Mouse (Mus musculus) stomach, postnatal 0 days (tissue): ENCODE results near the gene Scrg1. TPM values are rescaled to one million over a fixed set of nuclear protein-coding genes. Genes with fewer than 3 reads are reported as not detected.
A peak's percentile ranks its signal among the peaks of the same experiment; 100 is the strongest.

Source experiments
- ATAC-seq: fragments of 200-750 bp; cut with Nextera tagmentation; 2 replicates; pipeline ENCODE4 v1.8.0; 2017; ENCODE audit not compliant: low FRiP score, low TSS enrichment
- DNase-seq: peaks from one replicate; pipeline ENCODE4 v3.0.0-alpha.2; 2016; ENCODE audit warnings: low spot score
- H3K27ac ChIP-seq: fragments of 300-500 bp; sonication (generic); replicated peaks from 2 replicates; pipeline ENCODE4 v1.5.1; 2014; ENCODE audit warnings: mild to moderate bottlenecking, control low read depth
- H3K27me3 ChIP-seq: fragments of 300-500 bp; sonication (generic); 2 replicates; pipeline ENCODE4 v1.6.1; 2014; ENCODE audit warnings: low read length; ENCODE audit not compliant: control insufficient read depth, insufficient read depth
- H3K36me3 ChIP-seq: fragments of 300-500 bp; sonication (generic); 2 replicates; pipeline ENCODE4 v1.6.1; 2014; ENCODE audit warnings: low read length, mixed read lengths; ENCODE audit not compliant: control insufficient read depth, insufficient read depth
- H3K4me1 ChIP-seq: fragments of 300-500 bp; sonication (generic); replicated peaks from 2 replicates; pipeline ENCODE4 v1.6.1; 2014; ENCODE audit warnings: antibody characterized with exemption; ENCODE audit not compliant: control insufficient read depth, insufficient read depth
- H3K4me2 ChIP-seq: fragments of 300-500 bp; sonication (generic); replicated peaks from 2 replicates; pipeline ENCODE4 v1.6.1; 2014; ENCODE audit warnings: low read depth, mild to moderate bottlenecking, control low read depth, moderate library complexity
- H3K4me3 ChIP-seq: fragments of 300-500 bp; sonication (generic); 2 replicates; pipeline ENCODE4 v1.5.1; 2014; ENCODE audit warnings: low read depth, low read length, control low read depth
- H3K9ac ChIP-seq: fragments of 300-500 bp; sonication (generic); 2 replicates; pipeline ENCODE4 v1.6.1; 2014; ENCODE audit warnings: mild to moderate bottlenecking, low read length, control low read depth, mixed read lengths
- H3K9me3 ChIP-seq: fragments of 300-500 bp; sonication (generic); 2 replicates; pipeline ENCODE4 v1.6.1; 2016; ENCODE audit warnings: low read length; ENCODE audit not compliant: control insufficient read depth
- CTCF ChIP-seq: IDR thresholded peaks from 2 replicates; pipeline ENCODE4 v1.5.1; 2016; ENCODE audit warnings: antibody characterized with exemption, low read depth, mild to moderate bottlenecking, moderate library complexity
- EP300 ChIP-seq: optimal IDR thresholded peaks from 2 replicates; pipeline ENCODE3; 2016; ENCODE audit warnings: antibody characterized with exemption
- WGBS: fragments of 180-500 bp; shearing (Covaris S2); extraction: QIAGEN DNeasy Blood & Tissue Kit; methylation state at CpG from one replicate; pipeline ENCODE4 v1.1.7; 2014; 5-methylcytosine and 5-hydroxymethylcytosine counted together
- polyA plus RNA-seq: library from polyadenylated mRNA; unstranded; fragments of >200 nt; fragmentation: Nextera tagmentation; extraction: Ambion mirVana; gene quantifications from 2 replicates; pipeline ENCODE4 v1.2.1, GENCODE M21; 2015

The Scrg1 gene
- polyA plus RNA-seq, 1 experiment from 2014 or later: 0.65 TPM

DNA sequence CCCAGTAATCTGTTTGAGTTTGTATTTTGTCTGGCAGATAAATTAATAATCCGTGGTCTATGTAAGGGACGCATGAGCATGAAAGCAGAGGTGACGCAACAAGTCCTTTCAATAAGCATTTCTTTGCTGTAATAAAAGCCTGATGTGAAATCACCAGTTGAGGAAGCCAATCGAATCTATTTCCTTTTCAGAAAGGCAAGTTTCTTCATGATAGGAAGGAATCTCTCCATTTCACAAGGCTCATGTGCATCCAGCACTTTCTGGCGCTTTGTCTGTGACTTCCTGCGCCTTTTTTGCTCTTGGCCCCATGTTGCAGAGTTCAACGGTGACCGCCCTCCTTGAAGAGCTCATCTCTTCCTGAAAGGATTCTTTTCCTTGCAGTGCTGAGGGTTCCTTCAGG is 24.0 kb downstream of the Scrg1 start:
- H3K27ac ChIP-seq: no peak overlapping the region
- WGBS: 75% methylated on average over 8 of the region's 8 CpGs
- no peaks in the 10 kb centered on the region for H3K27me3 ChIP-seq
- H3K4me1 ChIP-seq: no peaks in the 10 kb centered on the region
- H3K9ac ChIP-seq: no peak overlapping the region
- TF ChIP-seq CTCF (no peak), EP300 (peak; percentile 37)
- no peak overlapping the region for H3K4me3 ChIP-seq
- ATAC-seq: no peak
- peaks cover 6% of the 10 kb centered on the region; the same call in 1 of the 2 replicates for H3K36me3 ChIP-seq
- no peak overlapping the region for H3K4me2 ChIP-seq
- DNase-seq: no peak
- H3K9me3 ChIP-seq: no peaks in the 10 kb centered on the region

DNA sequence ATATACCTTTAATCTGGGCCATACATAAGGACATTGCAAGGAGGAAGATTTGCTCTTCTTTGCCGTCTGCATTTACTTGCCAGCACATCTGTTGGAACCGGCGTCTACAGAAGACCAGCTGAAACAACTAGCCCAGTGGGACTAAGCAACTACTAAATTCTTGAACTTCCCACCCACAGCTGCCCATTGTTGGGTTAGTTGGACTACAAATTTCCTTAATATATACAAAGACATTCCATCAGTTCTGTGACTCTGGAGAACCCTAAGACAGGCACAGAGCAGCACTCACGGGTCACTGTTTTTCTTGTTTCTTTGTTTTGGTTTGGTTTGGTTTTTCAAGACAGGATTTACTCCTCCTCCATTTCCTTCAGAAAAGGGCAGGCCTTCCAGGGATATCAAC is 24.9 kb downstream of the Scrg1 start:
- DNase-seq (no peak), ATAC-seq (no peak)
- peaks cover 6% of the 10 kb centered on the region; the same call in 1 of the 2 replicates for H3K36me3 ChIP-seq
- no peak overlapping the region for H3K9ac ChIP-seq
- no peaks in the 10 kb centered on the region for H3K27me3 ChIP-seq
- H3K4me2 ChIP-seq: no peak overlapping the region
- WGBS: 78% methylated on average over 4 of the region's 4 CpGs
- no peak overlapping the region for H3K4me3 ChIP-seq
- no peaks in the 10 kb centered on the region for H3K4me1 ChIP-seq
- H3K27ac ChIP-seq: no peak overlapping the region
- H3K9me3 ChIP-seq: no peaks in the 10 kb centered on the region
- TF ChIP-seq EP300 (no peak), CTCF (no peak)

DNA sequence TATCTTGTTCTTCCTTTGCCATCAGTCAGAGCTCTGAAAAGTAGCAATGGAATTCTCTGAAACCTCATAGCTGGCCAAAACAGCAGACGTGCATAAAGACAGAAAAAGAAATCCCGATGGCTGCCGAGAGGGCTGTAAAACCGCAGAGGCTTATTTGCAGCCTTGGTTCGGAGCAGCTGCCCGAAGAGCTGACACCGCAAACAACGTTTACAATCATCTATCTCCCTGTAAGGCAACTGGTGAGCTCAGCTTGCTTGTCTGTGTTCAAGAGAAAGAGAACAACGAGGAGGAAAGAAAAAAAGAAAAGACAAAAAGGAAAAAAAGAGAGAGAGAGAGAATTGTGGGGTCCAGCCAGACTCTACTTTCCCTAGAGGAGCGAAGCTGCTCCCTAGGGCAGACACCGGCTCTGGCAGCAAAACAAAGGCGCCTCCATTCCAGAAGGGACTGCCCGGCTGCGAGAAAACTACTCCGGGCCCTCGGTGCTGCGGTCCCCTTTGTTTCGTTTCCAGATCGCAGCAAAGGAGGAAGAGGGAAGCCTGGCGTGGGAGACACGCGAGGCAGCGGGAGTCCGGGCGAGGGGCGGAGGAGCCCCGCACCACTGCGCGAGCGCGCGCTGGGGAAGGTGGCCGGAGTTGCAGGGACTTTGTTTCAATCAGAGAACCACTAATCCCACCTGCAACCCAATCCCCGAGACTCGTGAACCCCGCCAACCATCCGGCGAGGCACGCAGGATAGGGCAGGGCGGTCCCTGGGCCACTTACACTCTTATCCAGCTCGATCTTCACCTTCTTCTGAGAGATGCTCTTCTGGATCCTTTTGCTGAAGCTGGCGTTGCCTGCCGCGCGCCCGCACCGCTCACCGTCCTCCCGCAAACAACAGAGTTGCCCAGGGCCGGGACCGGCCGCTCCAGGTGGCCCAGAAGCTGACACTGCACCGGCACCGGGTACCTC is 31.0 kb downstream of the Scrg1 start:
- ATAC-seq (peak; percentile 45), DNase-seq (peak; percentile 54)
- no peak for TF ChIP-seq EP300
- no peak for TF ChIP-seq CTCF
- Histone ChIP-seq H3K9ac (peak overlapping the region; percentile 74), H3K4me3 (peak overlapping the region; percentile 97), H3K4me2 (peak overlapping the region; percentile 64), H3K9me3 (no peaks in the 10 kb centered on the region), H3K4me1 (no peaks in the 10 kb centered on the region), H3K27ac (peak overlapping the region; percentile 91), H3K36me3 (peaks cover 4% of the 10 kb centered on the region; the same call in 1 of the 2 replicates), H3K27me3 (no peaks in the 10 kb centered on the region)
- under 1% methylated on average over 54 of the region's 54 CpGs for WGBS

DNA sequence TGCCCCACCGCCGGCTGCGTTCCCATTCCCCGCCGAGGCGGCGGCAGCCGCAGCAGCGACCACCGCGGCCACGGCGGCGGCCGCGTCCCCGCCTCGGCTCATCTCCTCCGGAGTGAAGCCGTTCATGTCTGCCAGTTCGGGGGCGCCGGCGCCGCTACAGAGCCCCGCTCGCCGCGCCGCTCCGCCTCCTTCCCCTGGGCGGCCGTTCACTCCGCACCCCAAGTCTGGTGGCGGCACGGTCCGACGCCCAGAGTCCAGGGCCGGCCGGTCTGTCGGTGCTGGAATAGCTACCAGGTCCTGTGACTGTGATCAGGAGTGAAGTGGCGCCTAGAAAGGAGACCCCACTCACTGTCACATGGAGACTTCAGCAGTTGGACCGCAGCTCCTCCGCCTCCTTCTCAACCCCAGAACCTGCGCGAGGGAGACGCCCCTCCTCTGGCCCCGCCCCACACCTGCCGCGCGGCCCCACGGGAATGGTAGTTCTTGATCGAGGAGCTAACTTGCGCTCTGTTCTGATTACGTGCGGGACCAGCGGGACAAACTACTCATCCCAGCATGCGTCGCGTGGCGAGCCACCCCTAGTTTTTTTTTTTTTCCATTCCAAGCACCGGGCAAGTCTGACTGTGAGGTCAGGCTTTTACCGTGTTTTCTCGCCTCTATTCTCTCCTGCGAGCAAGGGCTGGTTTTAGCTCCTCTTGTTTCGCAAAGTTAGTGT is 31.9 kb downstream of the Scrg1 start, which contains the start of gene Sap30:
TSS of gene Sap30 (minus strand) at position 420 of the 715 bp plus-strand sequence.
- ATAC-seq: peak; percentile 98

DNA sequence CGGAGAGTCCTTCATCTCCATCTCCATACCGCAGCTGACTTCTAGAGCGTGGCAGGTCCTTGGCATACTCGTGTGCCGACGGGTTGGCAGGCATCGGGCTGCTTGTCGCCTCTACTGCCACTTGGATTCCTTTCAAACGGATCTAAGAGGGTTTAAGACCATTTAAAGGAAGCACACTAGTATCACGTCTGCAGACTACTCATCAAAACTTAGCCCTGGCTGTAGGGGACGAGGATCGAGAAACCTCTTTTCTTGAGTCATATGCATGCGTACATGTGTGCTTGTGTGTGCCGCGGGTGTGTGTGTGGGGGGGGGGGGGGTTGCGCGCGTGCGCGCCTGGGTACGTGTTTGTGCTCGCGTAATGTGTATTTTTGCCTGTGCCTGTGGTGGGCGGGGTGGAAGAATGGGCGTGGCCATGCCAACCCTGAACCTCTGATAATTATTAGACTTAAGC is 32.6 kb downstream of the Scrg1 start:
- under 1% methylated on average over 25 of the region's 25 CpGs for WGBS
- ATAC-seq: peak; percentile 67
- DNase-seq: peak; percentile 89
- Histone ChIP-seq H3K9ac (peak overlapping the region; percentile 56), H3K27me3 (no peaks in the 10 kb centered on the region), H3K4me3 (peak overlapping the region; percentile 97), H3K4me1 (no peaks in the 10 kb centered on the region), H3K27ac (peak overlapping the region; percentile 78), H3K36me3 (no peaks in the 10 kb centered on the region), H3K4me2 (peak overlapping the region; percentile 64), H3K9me3 (no peaks in the 10 kb centered on the region)
- TF ChIP-seq EP300 (no peak), CTCF (no peak)

More for the DNA sequence above, 31.9 kb downstream of the Scrg1 start, which contains the start of gene Sap30:
- Histone ChIP-seq H3K27me3 (no peaks in the 10 kb centered on the region), H3K9me3 (no peaks in the 10 kb centered on the region), H3K9ac (peak within 1 kb of the TSS; percentile 74), H3K4me2 (peak within 1 kb of the TSS; percentile 64), H3K4me1 (no peaks in the 10 kb centered on the region), H3K4me3 (peak within 1 kb of the TSS; percentile 97), H3K27ac (peak within 1 kb of the TSS; percentile 91), H3K36me3 (no peaks in the 10 kb centered on the region)
- peak; percentile 99 for DNase-seq
- TF ChIP-seq CTCF: no peak
- no peak for TF ChIP-seq EP300
- WGBS: 0% methylated on average over 59 of the region's 66 CpGs
